ENCODE assay signal across 9 mouse cellular contexts in the genomic region with DNA sequence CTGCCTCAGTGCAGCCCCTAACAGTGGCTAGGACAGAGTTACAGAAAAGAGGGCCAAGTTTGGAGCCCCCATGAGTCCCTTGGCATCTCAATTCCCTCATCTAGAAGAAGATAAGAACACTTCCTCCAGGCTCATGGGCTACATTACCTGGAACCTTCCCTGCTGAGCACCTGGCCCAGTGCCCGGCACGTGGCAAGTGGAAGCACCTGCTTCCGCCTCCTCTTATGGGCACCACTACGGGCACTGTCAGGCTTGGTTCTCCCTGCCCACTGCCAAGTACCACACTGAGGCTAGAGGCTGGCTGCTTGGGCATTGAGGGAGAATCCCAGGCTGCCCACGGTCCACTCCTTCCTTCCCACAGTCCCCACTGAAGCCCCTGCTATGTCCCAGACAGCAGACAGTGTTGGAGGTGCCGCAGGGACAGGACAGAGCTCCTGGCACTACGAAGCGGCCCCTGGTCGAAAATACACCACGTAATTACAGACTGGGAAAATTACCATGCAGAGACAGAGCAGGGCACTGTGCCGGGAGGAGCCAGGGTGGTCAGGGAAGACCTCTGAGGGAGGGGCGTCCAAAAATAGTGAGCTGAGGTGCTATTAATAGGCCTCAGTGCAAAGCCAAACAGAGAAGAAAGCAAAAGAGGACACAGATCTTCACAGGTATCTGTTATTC.
DNase-seq lines count a peak whose midpoint lies in the region; ATAC-seq lines count a peak whose summit lies in the region.
"Had no signal": no experiment of that assay in that cellular context is flagged by ENCODE, and none has a peak within 500 bp of the region (broad histone marks: within the 10 kb centered on the region; RNA-seq: fewer than 3 reads in every experiment).

No protein-coding gene starts in this region.

- ATAC-seq in kidney, embryonic 15.5 days (replicated peaks; ENCODE audit: low FRiP score) = no peak
- peak; percentile 83 to 89 for ATAC-seq in hematopoietic stem cell, adult 5-6 weeks (replicated peaks in 1 of 2; ENCODE audit: insufficient read depth in 1 of 2, low FRiP score in 2 of 2, low TSS enrichment in 1 of 2, low read depth in 1 of 2, poor library complexity in 2 of 2, severe bottlenecking in 2 of 2)
- no peak for ATAC-seq in stomach, embryonic 14.5 days (ENCODE audit: insufficient number of reproducible peaks, insufficient read depth, low FRiP score, low read depth)
- no peak for ATAC-seq in monocyte, adult 5-6 weeks (replicated peaks; ENCODE audit: insufficient number of reproducible peaks, low FRiP score, low TSS enrichment, poor library complexity, severe bottlenecking)
- ATAC-seq in liver, embryonic 12.5 days = no peak

- peak overlapping the region; percentile 80 for H3K27ac ChIP-seq in kidney, embryonic 15.5 days
- H3K27ac ChIP-seq in stomach, embryonic 14.5 days (ENCODE audit: low read length) = peak overlapping the region; percentile 93
- no peak overlapping the region for H3K27ac ChIP-seq in liver, embryonic 12.5 days
- H3K27ac ChIP-seq: liver, embryonic 14.5 days had no signal

- H3K9me3 ChIP-seq in kidney, embryonic 15.5 days (replicated peaks) = no peaks in the 10 kb centered on the region; the same call in 1 of the 2 replicates
- no peaks in the 10 kb centered on the region for H3K9me3 ChIP-seq in stomach, embryonic 14.5 days (ENCODE audit: control insufficient read depth, low read depth, low read length)
- no peaks in the 10 kb centered on the region for H3K9me3 ChIP-seq in liver, embryonic 12.5 days (replicated peaks)

- no peaks in the 10 kb centered on the region for H3K27me3 ChIP-seq in kidney, embryonic 15.5 days
- no peaks in the 10 kb centered on the region for H3K27me3 ChIP-seq in stomach, embryonic 14.5 days (ENCODE audit: control insufficient read depth, insufficient read depth, low read length)
- H3K27me3 ChIP-seq in liver, embryonic 12.5 days (replicated peaks) = no peaks in the 10 kb centered on the region

- DNase-seq in adrenal gland, postnatal 25 days = peak; percentile 20
- no peak for DNase-seq in adrenal gland, adult 2 months
- DNase-seq in kidney, postnatal 36 days = no peak

- WGBS in kidney, embryonic 15.5 days = 84% methylated on average over 12 of the region's 12 CpGs
- 81% methylated on average over 12 of the region's 12 CpGs for WGBS in stomach, embryonic 14.5 days
- 70% methylated on average over 12 of the region's 12 CpGs for whole genome bisulfite sequencing in liver, embryonic 12.5 days (ENCODE audit: insufficient replicate concordance)

- H3K9ac ChIP-seq in kidney, embryonic 15.5 days = no peak overlapping the region
- H3K9ac ChIP-seq in stomach, embryonic 14.5 days (replicated peaks; ENCODE audit: low read depth, low read length) = no peak overlapping the region
- H3K9ac ChIP-seq in liver, embryonic 12.5 days = no peak overlapping the region
- H3K9ac ChIP-seq: liver, embryonic 14.5 days had no signal

- H3K4me2 ChIP-seq in kidney, embryonic 15.5 days = no peak overlapping the region
- no peak overlapping the region for H3K4me2 ChIP-seq in stomach, embryonic 14.5 days (replicated peaks; ENCODE audit: low read depth, low read length)
- H3K4me2 ChIP-seq in liver, embryonic 12.5 days = no peak overlapping the region

- H3K4me3 ChIP-seq in kidney, embryonic 15.5 days (replicated peaks) = no peak overlapping the region
- H3K4me3 ChIP-seq in stomach, embryonic 14.5 days (ENCODE audit: low read depth, low read length) = no peak overlapping the region
- H3K4me3 ChIP-seq in liver, embryonic 12.5 days = no peak overlapping the region

- H3K36me3 ChIP-seq in kidney, embryonic 15.5 days = no peaks in the 10 kb centered on the region
- H3K36me3 ChIP-seq in stomach, embryonic 14.5 days (ENCODE audit: control insufficient read depth, insufficient read depth, low read length) = no peaks in the 10 kb centered on the region
- H3K36me3 ChIP-seq in liver, embryonic 12.5 days = no peaks in the 10 kb centered on the region

- peaks cover 33% of the 10 kb centered on the region for H3K4me1 ChIP-seq in kidney, embryonic 15.5 days
- H3K4me1 ChIP-seq in stomach, embryonic 14.5 days (ENCODE audit: control insufficient read depth, insufficient read depth, low read length) = peaks cover 29% of the 10 kb centered on the region
- H3K4me1 ChIP-seq in liver, embryonic 12.5 days = no peaks in the 10 kb centered on the region

Comparison
In these comparisons a context has a peak if more than half of its experiments do, and no peak if none do; other contexts are left out.
1. ATAC-seq: peak in hematopoietic stem cell, adult 5-6 weeks (2 of 2); none in kidney, embryonic 15.5 days (single experiment), stomach, embryonic 14.5 days (single experiment), monocyte, adult 5-6 weeks (single experiment) and liver, embryonic 12.5 days (single experiment).